Mouse (Mus musculus): ENCODE data around the gene Gm6871.
"Not testable (repeated sequence)": the region's sequence is repeated elsewhere in the genome, so short reads cannot be mapped to it uniquely, and the experiment has no call there.

Gene Gm6871

DNA sequence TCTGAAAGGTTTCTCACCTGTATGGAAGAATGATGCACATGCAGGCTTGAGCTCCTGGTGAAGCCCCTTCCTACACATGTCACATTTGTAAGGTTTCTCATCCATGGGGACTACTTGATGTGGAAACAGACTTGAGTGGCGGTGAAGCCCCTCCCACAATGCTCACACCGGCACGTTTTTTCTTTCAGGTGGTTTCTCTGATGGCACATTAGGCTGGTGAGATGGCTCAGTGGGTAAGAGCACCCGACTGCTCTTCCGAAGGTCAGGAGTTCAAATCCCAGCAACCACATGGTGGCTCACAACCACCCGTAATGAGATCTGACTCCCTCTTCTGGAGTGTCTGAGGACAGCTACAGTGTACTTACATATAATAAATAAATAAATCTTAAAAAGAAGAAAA lies at the start of gene Gm6871:
TSS of gene Gm6871 (minus strand) at position 101 of the 400 bp plus-strand sequence.
- not testable (repeated sequence) for DNase-seq (ENCODE audit: low spot score in 2 of 2)

DNA sequence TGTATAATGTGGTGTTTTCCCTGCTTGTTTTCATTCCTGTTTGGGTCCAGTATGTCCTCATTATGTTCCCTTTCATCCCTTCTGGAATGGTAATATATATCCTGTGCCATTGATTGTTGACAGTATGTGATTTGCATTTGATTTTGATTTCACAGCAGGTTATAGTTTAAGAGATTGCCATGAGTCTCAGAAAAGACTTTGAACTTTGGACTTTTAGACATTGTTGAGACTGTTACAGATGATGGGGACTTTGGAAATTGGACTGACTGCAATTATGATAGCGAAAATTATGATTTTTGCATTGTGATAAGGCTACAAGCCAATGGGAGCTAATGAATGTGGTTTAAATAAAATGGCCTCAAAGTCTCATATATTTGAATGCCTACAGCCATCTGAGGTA lies 42.8 kb upstream of the Gm6871 start:
- not testable (repeated sequence) for DNase-seq (ENCODE audit: low spot score in 2 of 2)

DNA sequence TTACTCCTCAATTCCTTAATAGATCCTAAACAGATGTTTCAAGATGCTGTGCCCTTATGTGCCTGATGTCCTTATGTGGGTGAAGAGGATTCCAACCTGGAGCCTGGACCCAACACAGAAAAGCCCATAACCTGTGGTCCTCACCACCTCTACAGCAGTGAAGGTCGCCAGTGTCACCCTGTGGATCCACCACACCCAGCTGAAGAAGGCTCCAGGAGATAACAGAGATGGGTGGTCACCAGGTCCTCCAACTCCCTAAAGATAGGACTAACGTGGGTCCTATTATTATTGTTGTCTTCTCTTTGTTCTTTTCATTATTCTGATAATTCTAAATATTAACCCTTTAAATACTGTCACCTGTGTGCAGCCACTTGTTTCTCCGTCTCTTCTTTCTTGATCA lies 38.2 kb upstream of the Gm6871 start:
- no peak for DNase-seq (ENCODE audit: low spot score in 2 of 2)

DNA sequence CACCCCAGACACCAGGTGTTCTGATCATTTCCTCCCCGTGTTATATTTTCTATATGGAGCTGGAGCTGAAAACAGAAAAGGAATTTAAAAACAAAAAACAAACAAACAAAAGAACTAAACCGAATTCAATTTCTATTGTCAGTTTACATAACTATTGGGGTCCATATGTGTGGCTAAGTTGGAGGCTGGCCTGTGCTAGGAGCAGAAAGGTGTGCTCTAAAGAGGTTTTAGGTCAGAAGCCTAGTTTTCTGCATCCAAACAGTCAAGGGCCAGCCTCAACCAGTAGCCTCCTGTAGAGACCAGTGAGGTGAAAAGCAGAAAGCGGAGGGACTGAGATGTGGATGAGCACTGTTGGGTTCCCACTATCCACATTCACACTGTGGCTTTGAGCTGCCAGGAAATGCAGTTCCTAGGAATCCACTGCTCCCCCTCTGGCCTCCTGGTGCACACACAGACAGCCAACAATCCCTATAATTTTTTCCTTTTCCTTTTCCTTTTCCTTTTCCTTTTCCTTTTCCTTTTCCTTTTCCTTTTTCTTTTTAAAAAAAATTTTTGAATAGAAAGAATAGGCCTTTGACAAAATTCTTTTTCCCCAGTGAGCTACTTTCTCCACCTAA lies 26.6 kb upstream of the Gm6871 start:
- no peak for DNase-seq (ENCODE audit: low spot score in 2 of 2)

DNA sequence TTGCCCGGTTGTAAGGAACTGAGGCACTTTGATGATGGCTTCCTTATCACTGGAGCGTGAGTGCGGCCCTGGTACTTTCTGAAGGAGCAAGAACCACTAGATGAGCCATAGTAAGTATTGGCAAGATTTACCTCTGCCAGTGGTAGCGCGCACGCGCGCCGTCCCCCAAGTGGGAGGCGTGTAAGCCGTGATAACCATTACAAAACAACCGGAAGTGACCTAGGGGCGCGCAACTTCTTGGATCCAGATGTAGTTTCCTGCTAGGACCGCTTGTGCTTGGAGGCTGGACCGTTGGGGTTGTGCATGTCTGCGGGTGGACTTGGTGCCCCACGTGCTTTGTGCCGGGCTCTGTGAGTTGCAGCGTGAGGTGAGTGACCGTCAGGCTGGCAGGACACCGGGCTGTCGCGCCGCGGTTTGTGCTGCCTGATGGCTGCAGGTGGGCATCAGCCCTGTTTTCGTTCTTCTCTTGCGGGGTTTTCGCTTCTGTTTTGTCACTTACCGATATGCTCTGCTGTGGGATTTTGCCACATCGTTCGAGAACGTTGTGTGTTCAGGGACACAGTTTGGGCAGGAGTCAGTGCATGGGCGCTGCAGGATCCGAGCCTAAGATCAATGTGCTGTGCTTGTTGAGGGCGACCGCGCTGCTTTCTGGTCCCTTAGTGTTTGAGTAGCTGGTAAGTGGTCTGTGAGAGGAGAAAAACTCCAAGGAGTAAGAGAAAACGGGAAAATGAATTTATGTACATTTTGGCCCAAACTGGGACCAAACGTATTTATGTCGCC lies 25.8 kb upstream of the Gm6871 start, which contains the start of gene 2610021A01Rik:
TSS of gene 2610021A01Rik (plus strand) at position 197 of the 780 bp plus-strand sequence.
- peak; percentile 79 to 92 for DNase-seq (ENCODE audit: low spot score in 2 of 2)

DNA sequence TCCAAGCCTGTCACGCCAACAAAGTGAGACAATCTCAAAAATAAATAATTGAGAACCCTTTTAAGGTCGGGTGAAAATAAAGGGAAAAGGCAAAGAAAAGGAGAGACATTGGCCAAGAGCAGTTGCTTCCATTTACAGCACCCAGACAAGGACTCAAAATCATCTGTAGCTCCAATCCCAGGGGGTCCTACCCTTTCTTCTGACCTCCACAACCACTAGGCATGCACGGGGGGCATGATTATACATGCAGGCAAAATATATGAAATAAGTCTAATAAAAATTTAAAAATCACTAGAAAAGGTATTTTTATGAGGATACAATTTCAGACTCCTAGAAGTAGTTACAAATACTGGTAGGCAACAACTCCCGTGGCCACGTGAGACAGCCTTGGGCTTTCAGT lies 25.2 kb upstream of the Gm6871 start:
- no peak for DNase-seq (ENCODE audit: low spot score in 2 of 2)

DNA sequence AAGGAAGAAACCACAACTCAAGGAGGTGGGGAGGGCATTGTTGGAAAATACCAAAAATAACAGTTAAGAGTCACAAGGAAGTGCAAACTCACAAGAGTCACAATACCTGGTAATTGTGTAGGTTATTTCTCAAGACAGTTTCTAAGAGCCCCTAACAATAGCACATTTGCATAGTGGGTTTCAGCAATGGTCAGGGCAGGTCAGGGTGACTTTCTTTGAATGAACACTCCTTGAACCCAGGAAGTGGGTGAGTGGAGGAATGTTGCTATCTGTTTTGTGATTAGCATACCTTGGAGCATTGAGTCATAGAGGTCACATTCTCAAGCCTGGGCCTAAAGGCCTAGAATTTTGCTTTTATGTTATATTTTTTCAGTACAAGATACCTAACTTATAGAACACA lies 14.4 kb upstream of the Gm6871 start:
- not testable (repeated sequence) for DNase-seq (ENCODE audit: low spot score in 2 of 2)

DNA sequence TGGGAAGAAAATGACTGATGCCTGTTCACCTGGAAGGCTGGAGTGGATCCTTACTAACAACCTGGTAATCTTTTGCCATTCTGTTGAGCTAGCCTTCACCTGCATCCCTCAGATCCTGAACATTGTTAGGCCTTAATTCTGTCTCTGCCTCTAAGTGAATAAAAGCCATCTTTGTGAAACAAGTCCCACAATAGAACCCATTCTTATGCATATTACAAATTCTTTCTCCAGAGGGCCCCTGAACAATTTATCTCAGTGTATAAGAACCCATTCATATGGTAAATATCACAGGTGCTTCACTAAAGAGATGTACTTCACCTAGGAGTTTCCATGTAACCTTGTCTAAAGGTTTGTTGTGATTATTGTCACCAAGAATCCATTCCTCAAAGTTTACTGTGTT lies 8.6 kb upstream of the Gm6871 start:
- no peak for DNase-seq (ENCODE audit: low spot score in 2 of 2)

DNA sequence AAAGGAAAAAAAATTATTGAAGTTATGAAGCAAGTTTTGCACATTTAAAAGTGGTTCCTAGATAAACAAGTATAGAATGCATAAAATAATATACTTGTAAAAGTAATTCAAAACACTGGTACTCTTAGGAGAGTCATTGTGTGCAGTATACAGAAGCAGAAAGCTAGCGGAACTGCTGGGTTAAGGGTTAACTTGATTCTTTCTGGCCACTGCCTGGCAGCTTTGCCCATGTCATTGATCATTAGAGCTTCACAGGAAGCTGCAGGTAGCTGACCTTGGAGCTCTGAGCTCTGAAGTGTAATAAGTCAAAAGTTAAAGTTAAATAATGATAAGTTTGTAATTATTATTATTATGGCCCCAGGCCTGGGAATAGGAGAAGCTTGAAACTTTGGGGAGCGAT lies 4.5 kb upstream of the Gm6871 start:
- no peak for DNase-seq (ENCODE audit: low spot score in 2 of 2)

DNA sequence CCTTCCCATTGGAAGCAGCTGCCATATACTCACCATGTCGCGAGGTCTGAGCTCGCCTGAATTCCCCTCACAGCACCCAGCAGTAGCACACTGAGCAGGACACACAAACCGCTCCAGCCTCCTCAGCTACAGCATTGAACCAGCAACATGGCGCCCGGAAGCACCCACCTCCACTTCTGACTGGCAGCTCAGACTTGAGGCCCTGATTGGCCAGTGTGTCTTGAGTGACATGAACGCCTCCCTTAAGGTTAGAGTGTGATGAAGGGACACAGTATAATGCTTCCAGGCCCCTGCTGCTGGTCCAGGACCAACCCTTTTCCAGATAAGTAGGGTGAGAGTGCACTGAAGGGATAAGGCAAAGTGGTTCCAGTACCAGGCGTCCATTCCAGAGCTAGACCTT lies 12.8 kb downstream of the Gm6871 start:
- no peak for DNase-seq (ENCODE audit: low spot score in 2 of 2)

DNA sequence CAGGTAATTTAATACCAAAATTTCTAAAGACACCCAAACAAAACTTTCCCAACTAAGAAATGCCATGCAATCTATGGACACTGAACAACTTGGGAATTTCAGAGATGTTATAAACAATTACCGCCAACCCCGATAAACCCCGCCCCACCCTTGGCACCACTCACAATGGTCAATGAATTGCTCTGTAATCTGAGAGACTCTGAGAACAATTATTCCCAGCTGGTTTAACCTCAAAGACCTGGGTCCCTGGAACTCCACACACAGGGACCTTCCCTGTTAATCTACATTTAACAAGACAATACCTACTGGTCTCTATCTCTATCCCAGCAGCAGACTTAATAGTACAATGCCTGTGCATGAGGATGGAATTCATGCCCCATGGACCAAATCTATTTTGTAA lies 60.8 kb downstream of the Gm6871 start:
- DNase-seq (ENCODE audit: low spot score in 2 of 2): no peak

DNA sequence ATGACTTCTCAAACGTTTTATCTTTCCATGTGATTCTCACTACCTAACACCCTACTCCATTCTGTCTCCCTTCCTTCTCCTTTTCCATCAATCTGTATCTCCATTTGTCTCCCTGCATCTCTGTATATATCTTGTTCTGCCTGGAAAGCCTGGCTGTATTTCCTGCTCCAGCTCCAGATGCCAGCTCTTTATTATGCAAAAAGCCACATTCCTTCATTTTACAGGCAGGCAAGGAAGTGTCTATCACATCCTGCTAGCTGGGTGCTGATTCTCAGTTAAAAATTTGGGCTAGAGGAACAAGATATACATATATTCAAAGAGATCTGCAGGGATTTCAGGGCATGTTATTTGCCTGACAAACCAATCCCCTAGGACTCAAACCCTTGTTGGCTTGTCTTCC lies 61.3 kb downstream of the Gm6871 start:
- no peak for DNase-seq (ENCODE audit: low spot score in 2 of 2)

DNA sequence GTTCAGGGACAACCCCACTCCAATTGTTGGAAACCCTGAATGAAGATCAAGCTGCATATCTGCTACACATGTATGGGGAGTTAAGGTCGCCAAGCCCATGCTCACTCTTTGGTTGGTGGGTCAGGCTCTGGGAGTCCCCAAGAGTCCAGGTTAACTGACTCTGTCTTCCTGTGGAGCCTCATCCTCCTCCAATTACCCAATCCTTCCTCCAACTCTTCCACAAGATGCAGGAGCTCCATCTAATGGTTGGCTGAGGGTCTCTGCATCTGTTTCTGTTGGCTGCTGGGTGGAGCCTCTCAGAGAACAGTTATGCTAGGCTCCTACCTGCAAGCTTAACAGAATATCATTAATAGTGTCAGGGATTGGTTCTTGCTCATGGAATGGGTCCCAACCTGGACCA lies 71.1 kb downstream of the Gm6871 start:
- DNase-seq (ENCODE audit: low spot score in 2 of 2): no peak

DNA sequence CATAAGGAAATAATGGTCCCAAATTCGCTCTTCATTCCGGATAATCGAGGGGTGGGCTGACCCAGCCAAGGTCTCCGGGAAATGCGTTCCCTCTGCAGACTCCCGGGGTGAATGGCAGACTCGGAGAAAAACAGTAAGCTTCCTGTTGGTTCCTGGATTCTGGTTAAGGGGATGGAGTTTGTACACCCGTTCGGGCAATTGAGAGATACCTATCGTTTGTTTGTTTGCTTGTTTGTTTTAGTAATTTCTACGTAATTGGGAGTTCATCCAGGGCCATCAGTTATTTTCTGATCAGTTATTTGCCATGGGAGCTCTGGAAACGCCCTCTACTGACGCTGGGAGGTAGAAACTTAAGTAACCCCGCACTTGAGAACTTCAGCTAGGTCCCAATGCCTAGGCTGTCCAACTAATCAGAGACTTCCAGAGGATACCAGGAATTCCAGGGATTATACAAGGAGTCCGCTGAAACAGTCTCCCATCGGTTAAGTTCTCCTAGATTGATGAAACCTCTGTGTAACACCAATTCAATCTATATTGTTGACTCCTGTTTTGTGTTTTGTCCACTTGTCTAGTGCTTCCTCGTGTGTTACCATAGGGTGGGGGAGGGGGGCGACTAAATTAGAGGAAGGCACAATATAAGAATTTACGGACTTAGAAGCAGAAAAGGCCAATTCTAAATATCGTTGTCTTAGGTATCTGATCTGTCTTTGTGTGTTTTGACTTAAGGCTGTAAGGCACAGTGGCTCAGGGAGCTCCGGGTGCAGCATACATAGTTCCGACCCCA lies 73.1 kb downstream of the Gm6871 start:
- DNase-seq (ENCODE audit: low spot score in 2 of 2): peak; percentile 56 to 69

DNA sequence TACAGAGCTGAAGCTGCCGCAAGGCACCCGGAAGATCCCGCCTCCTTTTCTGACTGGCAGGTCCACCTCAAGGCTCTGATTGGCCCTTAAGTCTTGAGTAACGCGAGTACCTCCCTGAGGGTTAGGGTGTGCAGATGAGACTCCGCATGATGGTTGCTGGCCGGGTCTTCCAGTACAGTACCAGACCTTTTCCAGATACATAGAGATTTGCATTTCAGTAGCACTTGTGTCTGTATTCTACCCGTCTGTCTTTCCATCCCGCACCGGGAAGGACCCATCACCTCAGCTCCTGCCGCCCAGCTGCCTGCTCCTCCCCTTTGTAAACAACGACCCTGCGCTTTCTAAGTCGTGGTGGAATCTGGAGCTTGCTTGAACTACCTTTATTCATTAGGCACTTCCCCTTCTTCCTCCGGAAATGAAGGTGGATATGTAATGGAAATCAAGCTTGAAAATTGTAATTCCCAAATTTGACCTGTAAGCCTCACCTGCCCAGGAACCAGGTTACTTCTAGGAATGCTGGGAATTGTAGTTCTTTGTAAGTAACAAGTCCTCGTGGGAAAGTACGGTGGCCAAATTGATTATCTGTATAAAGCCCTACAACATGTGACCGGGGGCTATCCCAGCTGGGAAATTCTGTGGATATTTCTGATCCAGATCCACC lies 73.9 kb downstream of the Gm6871 start, which contains the start of the genes Gm20449 and AW146154:
TSS of gene Gm20449 (minus strand) at position 29 of the 661 bp plus-strand sequence.
TSS of gene AW146154 (minus strand) at position 502 of the 661 bp plus-strand sequence.
- peak; percentile 97 to 99 for DNase-seq (ENCODE audit: low spot score in 2 of 2)

DNA sequence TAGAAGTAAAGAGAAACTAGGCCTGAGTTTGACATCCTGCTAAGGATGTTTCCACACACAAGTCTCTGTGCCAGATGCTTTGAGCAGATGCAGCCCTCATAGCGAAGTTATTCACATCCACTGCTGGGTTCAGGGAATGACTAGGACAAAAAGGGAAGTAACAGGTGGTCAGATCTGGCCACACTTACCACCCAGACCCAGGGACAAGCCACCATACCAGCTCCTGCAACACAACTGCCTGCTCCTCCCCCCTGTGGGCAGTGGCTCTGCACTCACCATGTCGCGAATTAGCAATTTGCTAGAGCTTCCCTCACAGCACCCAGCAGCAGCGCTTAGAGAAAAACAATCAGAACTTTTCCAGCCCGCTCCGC lies 74.5 kb downstream of the Gm6871 start:
- DNase-seq (ENCODE audit: low spot score in 2 of 2): not testable (repeated sequence)

DNA sequence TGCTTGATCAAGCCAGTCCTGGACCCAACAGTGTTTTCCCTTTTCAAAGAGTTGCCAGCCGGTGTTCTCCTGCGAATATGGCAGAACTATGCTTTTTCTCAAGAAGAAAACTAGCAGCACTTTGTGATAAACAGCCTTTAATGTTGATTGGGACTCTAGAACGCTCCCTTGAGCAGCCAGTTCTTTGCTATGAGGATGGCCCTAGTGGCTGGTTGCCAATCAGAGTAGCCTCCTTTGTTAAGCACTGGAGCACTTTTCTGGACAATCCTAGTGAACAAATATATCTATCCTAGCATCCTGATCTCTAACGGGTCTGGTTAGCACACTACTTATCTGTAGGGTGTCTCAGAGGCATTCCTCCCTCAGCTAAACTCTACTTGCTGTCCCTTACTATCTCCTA lies 75.0 kb downstream of the Gm6871 start:
- not testable (repeated sequence) for DNase-seq (ENCODE audit: low spot score in 2 of 2)

DNA sequence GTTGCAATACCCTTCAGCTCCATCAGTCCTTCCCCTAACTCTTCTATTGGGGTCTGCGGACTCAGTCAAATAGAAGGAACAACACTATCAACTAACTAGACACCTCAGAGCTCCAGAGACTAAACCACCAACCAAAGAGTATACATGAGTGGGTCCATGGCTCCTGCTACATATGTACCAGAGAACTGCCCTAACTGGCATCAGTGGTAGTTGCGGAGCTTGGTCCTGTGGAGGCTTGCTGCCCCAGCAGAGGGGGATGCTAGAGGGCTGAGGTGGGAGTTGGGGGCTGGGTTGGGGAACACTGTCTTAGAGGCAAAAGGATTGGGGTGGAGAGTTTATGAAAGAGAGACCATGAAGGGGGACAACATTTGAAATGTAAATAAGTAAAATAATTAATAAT lies 75.6 kb downstream of the Gm6871 start:
- DNase-seq (ENCODE audit: low spot score in 2 of 2): no peak
